Comparison of ENCODE assay signal across 11 mouse cellular contexts in the genomic region with DNA sequence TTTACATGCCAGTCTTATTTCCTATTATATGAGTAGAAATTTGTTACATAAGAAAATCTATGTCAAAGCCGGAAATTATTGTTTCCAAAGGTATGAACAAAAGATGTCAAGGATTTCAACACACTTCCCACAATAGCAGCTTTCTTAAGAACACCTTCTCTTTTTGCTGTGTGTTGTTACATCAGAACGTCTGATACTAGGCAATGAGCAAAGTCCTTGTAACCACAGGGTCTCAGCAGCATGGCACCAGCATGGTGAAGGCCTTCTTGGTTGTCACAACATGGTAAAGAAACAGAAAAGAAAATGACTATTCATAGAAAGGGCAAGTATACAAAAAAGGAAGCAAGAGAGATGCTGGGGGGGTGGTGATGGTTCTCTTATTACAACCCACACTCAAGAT.
"Had no signal": no experiment of that assay in that cellular context is flagged by ENCODE, and none has a peak within 500 bp of the region (broad histone marks: within the 10 kb centered on the region; RNA-seq: fewer than 3 reads in every experiment).

No protein-coding gene starts in this region.

- DNase-seq: retina, postnatal 1 day; right cerebral cortex, adult 18-20 months; right cerebral cortex, postnatal 14 days; right cerebral cortex, postnatal 4 days; spleen, adult 18-20 months; thymus, adult 18-20 months; thymus, adult 2 months; thymus, postnatal 14 days; thymus, postnatal 25 days; thymus, postnatal 36 days; thymus, postnatal 4 days had no signal
